Mouse (Mus musculus) lung, postnatal 25 days (tissue): Measurements from ENCODE around the gene Tmem198.

Source experiments
- DNase-seq: peaks from one replicate; pipeline ENCODE4 v3.0.0; 2022; ENCODE audit warnings: low spot score

Tmem198 gene

DNA sequence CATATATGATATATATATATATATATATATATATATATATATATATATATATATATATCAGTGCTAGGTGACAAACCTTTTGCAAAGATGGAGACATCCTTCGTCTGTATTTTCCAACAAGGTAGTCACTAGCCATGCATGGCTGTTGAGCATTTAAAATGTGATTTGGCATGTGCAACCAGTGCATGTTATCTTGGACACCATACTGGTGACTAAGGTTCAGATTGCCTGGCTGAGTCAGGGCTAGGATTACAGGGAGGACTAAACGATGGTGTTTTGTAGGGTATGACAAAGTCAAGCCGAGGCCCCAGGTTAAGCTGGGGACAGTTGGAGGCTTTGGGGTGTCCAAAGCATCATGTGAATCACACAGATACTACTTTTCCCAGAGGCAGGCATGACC is 23.9 kb upstream of the Tmem198 start:
- no peak for DNase-seq

DNA sequence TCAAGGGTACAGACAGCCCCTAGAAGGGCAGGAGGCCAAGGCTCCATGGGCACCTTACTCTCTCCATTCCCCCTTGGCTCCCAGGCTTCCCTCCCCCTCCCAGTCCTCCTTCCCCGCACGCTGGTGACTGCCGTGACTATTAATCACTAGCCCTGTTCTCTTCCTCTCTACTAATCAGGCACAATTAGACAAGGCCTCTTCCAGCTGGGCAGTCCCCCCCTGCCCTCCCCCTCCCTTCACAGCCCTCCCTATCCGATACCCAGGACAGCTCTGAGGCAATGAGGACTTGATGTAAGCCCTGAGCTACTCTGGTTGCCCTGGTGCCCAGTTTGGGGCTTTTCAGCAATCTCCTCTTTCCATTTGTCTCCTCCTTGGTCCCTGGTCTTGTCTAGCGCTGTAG is 23.4 kb upstream of the Tmem198 start:
- DNase-seq: no peak

DNA sequence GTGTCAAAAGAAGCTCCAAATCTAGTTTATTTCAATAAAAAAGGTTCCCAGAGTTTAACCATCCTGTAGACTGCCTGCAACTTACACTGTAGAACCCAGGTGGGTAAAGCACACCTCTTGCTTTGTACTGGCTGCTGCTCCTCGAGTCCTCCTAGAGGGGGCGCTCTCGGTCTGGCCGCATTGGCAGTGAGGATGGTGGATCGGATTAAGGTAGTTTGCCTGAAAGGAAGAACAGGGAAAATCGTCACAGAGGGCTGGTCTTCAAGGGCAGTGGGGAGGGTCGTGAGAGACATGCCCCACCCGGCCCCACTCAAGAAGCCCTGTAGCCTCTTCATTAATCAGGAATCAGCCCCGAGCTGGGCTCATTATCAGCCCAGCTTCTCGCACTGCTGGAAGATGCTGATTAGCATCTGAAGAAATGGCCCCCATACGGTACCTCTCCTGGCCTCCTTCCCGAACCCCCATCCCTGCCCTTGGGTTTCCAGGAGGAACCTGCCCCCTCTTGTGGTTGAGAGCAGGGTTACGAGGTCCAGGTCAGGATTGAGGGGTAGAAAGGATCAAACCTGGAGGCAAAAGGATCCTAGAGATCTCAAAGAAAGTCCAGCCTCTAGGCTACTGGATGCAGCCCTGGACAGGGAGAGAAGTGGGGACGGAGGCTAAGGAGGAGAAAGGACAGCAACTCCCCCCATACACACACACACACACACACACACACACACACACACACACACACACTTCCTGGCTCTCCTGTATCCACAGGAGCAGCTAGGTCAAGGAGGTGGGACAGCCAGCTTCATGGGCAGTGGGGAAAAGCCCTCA is 22.4 kb upstream of the Tmem198 start:
- no peak for DNase-seq

DNA sequence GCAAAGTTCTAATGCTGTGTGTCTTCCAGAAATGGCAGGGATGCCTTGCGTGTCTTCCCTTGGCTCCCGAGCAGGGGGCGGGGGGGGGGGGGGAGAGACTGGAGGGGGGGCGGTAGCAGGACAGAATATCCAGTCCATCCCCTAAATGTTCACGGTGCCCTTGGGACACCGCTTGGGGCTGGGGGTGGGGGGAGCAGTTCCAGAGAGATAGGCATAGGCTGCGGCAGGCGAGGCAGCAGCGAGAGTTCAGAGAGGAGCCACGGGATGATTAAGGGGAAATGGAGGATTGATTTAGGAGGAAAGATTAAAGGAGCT is 21.7 kb upstream of the Tmem198 start:
- DNase-seq: no peak

DNA sequence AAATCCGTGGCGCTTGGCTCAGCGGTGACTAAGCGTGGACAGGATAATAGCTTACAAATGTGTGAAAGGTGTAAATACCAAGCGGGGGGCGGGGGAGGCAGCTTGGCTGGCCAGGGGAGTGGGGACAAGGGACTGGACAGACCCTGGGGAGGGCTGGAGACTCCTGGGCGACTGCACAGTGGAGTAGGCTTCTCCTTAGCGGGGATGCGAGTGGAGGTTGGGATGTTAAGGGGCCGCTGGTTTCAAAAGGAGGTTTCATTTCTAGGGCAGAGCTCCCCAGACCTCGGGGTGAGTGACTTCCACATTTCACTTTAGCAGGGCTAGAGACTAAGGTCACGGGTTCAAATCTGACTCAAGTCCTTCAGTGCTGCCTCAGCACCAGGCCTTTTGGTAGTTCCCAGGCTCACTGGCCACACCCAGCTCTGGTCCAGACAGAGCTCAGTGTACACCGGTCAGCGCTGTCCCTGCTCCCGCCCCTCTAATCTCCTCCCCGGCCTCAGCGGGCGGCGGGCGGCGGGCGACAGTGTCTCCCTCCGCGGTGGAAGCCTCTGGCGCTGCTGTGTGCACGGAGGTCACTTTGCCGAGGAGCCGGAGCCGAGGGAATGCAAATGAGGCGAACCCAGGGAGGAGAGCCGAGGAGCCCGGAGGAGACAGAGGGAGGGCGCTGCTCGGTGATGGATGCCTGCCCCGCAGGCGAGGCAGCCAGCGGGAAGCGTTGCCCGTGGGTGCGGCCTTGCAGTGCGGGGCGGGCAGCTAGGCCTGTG is 21.1 kb upstream of the Tmem198 start:
- DNase-seq: no peak

DNA sequence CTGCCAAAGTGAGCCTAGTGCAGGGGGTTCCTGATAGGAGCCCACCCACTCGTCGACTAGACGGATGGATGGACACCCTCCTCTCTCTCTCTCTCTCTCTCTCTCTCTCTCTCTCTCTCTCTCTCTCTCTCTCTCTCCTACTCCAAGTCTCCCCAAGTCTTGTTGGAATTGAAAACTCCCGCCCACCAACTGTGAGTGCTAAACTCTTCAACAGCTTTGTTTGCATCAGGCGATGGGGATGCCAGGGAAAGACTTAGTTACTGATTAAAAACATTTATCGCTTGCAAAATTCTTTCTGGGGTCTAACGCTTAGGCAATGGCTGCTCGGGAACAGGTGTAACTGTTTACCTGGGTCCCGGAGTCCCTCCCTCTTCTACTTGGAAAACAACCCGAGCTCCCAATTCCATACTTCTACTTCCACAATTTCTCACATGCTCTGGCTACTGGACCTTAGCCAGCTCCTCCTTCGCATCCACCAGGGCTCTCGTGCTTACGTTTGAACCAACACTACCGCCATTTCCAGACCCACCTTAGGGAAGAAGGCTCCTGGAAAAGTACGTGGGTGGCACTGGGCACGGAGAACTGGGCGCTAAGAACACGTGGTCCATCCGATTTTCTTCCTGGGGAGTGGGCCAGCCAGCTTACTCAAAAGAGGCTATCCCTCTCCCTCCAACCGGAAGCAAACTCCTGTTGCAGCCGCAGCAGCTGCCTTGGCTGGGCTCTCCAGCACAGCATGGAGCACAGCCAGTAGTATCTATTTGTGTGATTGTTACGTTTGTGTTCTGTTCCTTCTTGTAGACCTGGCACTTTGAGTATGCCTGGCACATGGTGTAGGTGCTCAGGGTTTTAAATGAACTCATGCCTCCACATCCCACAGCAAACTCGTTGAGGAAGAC is 20.3 kb upstream of the Tmem198 start:
- no peak for DNase-seq

DNA sequence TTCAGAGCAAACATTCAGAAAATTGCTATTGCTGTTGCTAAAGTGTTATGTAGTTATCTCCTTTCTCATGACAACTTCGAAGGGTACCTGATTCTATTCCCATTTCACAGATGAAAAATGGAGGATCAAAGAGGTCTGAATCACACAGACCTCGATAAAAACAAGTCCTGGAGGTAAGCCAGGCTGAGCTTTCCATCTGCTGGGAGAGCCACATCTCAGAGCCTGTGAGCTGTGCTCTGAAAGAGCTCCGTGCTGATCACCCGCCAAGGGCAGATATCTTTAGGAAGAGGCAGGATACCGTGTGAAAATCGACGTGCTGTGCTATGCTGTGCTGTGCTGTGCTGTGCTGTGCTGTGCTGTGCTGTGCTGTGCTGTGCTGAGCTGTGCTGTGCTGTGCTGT is 19.0 kb upstream of the Tmem198 start:
- DNase-seq: no peak

DNA sequence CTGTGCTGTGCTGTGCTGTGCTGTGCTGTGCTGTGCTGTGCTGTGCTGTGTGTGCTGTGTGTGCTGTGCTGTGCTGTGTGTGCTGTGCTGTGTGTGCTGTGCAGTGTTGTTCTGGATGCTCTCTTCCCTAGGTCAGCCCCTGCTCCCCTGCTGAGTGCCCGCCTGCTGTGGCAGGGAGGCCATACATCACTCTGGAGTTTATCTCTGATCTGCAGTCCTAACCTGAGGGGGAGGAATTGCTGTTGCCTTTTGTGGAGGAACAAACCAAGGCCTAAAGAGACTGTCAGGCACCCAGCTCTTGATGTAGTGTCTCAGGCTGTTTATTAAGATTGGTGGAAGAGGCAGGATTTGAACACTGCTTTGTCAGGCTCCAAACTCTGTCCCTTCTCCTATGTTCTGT is 16.7 kb upstream of the Tmem198 start:
- no peak for DNase-seq

DNA sequence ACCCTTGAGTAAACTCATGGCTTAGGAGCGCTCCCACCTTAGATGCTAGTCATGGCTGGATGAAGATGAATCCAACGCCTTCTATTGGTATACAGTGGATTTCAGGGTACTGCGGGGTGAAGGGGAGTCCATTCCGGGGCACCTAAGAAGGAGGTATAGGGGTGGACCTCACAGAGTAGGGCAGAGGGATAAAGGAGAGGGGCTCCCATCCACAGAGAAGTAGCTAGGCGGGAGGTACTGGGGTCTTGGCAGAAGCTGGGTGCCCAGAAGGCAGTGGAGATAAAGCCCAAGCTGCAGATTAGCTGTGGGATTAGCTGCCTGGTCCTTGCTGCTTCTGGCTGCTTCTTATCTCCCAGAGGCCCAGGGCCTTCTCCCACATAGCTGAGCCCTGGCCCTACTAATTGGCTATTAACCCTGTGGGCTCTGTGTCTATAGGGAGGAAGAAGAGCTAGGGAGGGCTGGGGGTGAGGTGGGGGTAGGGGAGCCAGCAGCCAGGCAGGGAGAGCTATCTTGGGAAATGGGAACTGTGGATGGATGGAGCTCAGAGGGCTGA is 15.6 kb upstream of the Tmem198 start:
- no peak for DNase-seq

DNA sequence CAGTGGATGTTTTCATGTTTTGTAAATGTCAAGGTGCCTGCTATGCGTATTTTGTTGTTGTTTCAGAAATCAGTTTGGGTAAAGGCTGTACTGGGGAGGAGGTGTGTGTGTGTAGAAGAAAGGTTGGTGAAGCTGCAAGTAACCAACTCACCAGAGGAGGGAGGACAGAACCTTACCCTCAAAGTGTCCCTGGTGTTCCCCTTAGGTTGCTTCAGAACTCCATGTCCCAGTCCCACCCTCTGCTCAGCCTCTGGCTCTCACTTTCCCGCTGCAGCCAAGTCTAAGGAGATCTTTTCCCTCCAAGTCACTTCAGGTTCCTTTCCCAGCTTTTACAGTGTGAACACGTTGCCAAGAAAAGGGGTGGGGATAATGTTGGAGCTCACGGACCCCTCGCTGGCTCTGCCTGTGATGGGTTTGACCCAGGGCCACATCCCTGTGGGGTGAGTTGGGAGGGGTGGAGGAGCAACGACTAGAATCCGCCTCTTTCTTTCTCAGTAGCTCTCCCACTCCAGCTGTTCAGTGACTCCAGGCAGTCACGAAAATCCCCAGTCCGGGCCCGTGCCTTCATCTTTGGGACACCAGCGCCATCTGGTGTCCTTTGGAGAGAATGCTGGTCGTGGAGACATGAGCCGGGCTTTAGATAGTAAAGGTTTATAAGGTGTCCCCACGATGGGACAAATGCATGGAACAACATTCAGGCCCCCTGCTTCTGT is 12.0 kb upstream of the Tmem198 start:
- DNase-seq: peak; percentile 73

DNA sequence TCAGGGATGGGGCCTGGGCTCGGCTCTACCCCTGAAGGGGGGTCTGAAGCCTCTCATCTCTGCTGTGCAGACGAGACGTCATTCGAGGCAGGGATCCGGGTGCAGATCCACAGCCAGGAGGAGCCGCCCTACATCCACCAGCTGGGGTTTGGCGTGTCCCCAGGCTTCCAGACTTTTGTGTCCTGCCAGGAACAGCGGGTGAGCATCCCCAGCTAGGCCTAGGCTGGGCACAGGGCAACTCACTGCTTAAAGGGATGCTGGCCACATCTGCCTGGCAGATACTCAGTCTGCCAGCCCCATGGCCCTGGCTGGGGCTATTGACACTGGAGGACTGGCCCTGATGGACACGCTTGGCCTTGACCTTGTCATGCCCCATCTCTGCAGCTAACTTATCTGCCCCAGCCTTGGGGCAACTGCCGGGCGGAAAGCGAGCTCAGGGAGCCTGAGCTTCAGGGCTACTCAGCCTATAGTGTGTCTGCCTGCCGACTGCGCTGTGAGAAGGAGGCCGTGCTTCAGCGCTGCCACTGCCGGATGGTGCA is 10.0 kb upstream of the Tmem198 start:
- DNase-seq: no peak

DNA sequence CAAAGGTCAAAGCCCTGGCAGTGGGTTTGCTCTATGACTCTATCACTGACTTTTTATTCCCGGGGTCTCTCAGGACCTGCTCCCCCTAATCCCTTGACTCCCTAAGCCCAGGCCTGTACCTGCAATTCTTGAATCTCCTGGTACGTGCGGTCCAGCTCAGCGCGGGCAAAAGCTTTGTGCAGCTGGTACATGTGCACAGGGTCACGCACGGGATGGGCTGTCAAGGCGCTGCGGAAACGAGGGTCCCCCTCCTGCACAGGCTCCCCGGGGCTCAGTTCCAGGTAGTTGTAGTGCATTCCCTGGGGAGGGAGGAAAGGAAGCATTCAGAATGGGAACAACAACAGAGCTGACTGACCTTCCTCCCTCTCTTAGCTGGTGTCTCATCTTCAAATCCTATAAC is 2.9 kb upstream of the Tmem198 start:
- no peak for DNase-seq

DNA sequence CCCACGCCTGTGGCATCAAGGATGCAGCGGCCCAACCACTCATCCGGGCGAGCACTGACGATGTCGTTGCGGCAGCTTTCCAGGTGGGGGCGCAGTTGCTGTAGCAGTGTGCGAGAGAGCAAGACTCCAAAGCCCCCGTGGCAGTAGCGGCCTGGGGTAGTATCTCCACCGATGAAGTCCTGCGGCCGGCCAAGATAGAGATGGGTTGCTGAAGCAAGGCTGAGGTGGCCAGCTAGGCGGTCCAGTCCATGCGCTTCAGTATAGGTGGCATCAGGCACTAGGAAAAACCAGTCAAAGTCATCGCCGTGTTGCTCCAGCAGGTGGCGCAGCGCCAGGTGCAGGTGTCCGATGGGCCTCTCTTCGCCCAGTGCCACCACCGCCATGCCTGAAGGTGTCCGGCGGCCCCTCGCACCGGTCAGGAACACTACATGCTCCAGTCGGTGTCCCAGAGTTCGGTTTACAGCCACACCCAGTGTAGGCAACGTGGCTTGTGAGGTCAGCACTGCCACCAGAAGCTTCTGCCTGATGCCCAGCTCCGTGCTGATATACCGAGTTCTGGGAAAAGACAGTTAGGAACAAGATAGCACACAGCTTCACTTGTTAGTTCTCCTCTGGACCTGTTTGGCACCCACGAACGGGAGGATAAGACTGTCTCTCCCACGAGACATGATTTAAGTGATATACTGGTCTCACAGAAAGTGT is 1.9 kb upstream of the Tmem198 start:
- peak; percentile 82 for DNase-seq

DNA sequence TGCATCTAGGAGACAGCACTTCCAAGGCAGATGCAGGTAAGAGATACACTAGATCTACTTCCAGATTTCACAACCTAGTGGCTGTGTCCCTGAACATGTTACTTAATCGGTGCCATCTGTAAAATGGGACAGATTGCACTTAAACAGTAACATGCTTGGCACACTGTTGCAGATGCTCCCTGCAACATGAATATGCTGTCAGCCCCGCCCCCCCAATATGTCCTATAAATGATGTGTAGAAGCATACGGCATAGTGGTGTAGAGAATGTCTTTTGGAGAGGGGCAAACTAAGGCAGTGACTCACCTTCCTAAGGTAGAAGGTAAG is 1.4 kb upstream of the Tmem198 start:
- no peak for DNase-seq

DNA sequence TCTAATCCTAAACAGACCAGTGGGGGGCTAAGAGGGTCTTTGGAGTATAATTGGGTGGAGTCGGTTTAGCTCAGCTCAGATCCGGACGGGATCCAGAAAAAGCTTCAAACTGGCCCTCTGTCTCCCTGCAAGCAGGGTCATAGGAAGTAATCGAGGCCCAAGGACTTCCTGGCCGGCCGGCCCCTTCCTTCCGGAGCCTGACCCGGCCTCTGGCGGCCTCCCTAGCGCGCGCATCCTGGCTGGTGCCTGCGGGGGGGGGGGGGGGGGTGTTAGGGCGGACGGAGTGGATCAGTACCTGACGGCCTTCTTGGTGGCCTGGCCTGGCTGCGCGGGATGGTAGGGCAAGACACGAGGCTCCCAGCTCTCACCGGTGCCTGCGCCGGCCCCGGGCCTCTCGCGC is 835 bp upstream of the Tmem198 start:
- peak; percentile 58 for DNase-seq

DNA sequence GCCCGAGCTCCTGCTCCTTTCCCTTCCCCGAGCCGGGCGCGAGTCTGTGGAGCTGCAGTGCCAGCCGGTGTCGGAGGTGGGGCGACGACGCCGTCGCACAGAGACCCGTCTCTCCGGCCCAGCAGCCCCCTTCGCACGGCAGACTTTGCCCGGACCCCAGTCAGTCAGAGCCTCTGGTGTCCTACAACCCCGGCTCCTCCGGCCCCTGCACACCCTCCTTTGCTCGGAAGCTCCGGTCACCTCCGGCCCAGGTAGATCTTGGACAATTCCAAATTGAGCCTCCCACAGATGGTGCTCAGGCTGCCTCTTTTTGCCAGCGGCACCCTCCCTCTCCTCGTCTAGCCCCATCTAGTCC is 280 bp downstream of the Tmem198 start:
- DNase-seq: no peak

DNA sequence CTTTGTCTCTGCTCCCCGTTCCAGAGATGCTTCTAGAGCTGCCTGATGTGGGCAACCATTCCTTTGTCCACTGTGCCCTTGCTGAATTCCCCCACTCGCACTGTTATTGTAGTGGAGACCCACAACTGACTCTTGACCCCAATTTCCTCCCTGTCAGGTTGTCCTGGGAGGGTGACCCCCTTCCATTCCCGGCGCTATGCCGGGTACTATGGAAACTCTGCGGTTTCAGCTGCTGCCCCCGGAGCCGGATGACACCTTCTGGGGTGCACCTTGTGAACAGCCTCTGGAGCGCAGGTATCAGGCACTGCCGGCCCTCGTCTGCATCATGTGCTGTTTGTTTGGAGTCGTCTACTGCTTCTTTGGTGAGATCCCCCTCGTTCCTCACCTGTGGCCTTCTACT is 704 bp downstream of the Tmem198 start:
- no peak for DNase-seq

DNA sequence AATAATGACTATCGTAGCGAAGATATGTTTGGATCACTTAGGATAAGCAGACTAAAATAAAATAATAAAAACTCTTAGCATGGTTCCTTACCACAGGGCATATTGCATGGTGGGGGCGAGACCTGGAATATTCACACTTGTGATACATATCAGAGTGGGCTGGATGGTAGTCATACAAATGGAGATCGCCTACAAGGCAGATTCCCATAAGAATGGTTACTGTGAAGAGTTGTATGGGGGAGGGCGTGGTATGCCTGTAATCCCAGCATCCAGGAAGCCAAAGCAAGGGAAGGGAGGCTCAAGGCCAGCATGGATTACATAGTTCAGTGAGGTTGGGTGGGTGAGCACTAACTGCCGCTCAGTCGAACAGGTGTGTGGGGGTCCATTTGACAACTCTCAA is 1.4 kb downstream of the Tmem198 start:
- no peak for DNase-seq

DNA sequence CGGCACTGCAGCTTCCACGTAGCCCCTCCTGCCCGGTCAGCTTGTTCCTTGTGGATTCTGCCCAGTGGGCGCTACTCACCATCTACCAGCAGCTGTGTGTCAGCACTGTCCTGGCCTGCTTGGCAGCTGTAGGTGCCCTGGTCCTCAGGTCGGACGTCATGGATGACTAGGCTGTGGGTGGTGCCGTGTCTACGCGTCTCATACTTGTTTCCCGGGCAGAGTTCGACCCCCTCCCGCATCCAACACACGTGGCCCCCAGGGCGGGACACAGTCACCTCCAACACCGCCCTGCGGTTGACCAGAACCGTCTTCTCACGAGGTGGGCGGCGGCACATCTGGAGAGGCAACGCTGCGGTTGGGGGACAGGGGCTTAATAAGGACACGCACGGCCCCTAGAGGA is 7.2 kb downstream of the Tmem198 start:
- no peak for DNase-seq

DNA sequence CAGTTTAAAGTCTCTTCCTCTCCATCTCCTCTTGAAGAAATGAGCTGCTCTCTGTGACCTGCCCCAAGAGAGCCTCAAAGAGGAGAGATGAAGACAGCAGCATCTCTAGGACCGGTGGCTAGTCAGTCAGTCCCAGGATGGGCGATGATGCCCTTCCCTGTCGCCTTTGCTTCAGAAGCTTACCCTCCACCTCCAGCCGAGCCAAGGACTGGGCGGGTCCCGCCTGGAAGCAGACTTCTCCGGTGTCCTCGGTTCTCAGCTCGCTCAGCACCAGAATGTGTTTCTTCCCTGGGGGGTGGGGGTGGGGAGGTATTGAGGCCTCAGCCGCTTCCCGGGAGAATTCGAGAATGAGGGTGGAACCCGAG is 7.7 kb downstream of the Tmem198 start:
- no peak for DNase-seq
